Mouse (Mus musculus) olfactory bulb, adult 2 months (tissue): ENCODE measurements at regions not wholly inside any gene's neighbourhood (a gene's known extent, or its start where the extent isn't known, plus 50 kb on each side); places are given as distances from the start of the nearest gene placed in this dataset.

ENCODE experiments used
- CTCF ChIP-seq: fragments of 200-500 bp; IDR thresholded peaks from 2 replicates; pipeline ENCODE4 v1.5.1; 2012; ENCODE audit warnings: low read depth, mild to moderate bottlenecking, low read length, moderate library complexity; ENCODE audit not compliant: insufficient read depth
- POLR2A ChIP-seq: fragments of 200-500 bp; IDR thresholded peaks from 2 replicates; pipeline ENCODE4 v1.6.1; 2012; ENCODE audit warnings: mild to moderate bottlenecking, low read depth, low read length, moderate library complexity; ENCODE audit not compliant: insufficient read depth

- TF ChIP-seq CTCF (no peak), POLR2A (no peak)
Observed at GRCm38 (mm10) chr5:67520251-67520650, 87.4 kb upstream of the Shisa3 start.
